Mouse (Mus musculus) cerebellum, adult 2 months (tissue): ENCODE data around the gene Nrip3.

Experiments
- CTCF ChIP-seq: fragments of 200-500 bp; IDR thresholded peaks from 2 replicates; pipeline ENCODE4 v1.5.1; 2011; ENCODE audit warnings: low read depth, mild to moderate bottlenecking, control low read depth, low read length, moderate library complexity, borderline replicate concordance; ENCODE audit not compliant: insufficient read depth
- POLR2A ChIP-seq: fragments of 200-500 bp; IDR thresholded peaks from 2 replicates; pipeline ENCODE4 v1.6.1; 2011; ENCODE audit warnings: low read length, control low read depth, borderline replicate concordance; ENCODE audit not compliant: insufficient read depth

DNA sequence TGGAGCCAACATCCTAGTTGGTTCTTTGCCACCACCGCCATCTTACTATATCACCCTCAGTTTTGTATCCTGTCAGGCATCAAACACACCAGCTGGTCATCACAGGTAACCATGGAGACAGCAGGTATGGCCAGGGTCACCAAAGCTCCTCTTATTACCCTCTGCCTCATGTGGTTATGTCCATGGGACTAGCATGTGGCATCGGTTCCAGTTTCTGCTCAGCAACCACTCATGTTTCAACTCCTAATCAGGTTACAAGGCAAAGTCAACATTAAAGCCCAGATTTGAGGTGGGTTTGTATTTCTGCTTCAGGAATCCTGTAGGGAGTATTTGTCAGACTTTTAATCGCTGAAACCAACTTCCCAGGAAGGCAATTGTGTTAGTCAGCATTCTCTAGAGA lies 9.0 kb upstream of the Nrip3 start:
- TF ChIP-seq CTCF (no peak), POLR2A (no peak)
